Mouse (Mus musculus): ENCODE results near the gene Slc4a2.

DNA sequence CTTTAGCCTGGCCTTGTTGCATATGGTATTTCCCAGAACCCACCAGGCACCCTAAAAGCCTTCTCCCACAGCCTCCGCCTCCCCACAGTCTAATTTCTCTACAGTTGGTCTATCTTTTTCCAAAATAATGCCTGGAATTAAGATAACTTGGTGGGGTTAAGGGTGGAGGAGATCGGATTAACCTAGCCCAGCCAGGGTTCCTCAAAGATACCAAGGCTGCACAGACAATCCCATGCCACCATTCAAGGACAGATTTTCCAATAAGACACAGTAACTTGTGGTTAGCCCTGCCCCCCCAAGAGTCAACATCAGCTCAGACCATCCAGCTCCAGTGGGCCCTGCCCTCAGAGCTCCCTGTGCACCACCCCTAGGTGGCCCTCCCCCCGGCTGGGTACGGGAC lies 43.1 kb upstream of the Slc4a2 start:
- no peak for TF ChIP-seq POLR2A (IDR thresholded peaks at IDR 0.05; ENCODE audit: insufficient read length, low read depth)
- no peak for TF ChIP-seq TCF3 (IDR thresholded peaks at IDR 0.05; ENCODE audit: insufficient read length, low read depth)

Measured in myocyte (in vitro differentiated cells).